Mouse (Mus musculus) kidney, adult 8-10 months (tissue): ENCODE measurements around the gene Ccdc194.

Experiments used
- DNase-seq, 2 experiments: peaks; one replicate each; pipeline ENCODE4 v3.0.0; 2022

Ccdc194 gene

DNA sequence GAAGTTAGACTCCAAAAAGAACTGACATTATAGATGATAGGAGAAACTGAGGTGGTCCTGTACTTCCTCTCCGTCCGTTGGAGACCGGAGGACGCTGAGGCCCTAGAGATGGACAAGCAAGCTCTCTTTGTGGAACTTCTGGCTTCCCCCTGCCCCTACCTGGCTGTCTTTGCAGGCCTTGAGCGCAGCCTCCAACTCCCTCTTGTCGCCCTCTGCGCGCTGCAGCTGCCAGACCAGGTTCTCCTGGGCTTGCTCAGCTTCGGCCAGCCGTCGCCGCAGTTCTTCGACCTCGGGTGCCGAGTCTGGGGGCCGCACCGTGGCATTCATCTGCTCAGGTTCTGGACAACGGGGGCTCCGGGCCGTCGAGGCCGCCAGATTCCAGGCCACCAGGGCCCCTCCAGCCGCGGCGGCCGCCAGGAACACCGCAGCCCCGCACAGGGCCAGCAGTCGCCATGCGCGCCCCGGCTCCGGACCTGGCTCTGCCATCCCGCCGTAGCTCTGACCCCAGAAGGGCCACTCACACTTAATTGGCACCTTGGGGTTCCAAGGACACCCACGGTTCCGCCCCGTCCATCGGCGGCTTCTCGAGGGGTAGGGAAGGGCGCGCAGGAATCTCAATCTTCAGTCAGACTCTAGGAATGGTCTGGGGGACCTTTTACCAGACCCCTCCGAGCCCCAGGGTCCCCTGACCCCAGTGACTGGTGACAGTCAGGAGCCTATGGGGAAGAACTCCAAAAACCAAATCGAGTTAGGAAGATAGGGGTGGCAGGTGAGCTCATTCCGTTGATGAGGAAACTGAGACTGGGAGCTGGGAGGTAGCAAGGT lies at the start of gene Ccdc194:
Ccdc194 (minus strand) TSS at position 486 of the 825 bp plus-strand sequence.
- no peak for DNase-seq

DNA sequence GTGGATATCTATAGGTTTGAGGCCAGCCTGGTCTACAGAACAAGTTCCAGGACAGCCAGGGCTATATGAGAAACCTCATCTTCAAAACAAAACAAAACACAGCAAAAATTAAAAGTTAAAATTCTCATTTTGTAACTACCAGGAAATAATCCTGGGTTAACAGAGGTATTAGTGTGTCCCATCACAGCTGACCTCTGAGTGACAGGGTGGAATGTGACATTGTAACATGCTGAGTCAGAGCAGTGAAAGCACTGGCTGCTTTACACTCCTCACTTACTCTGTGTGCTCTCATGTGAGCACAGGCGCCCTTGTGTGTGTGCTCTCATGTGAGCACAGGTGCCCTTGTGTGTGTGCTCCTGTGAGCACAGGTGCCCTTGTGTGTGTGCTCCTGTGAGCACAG lies 49.5 kb upstream of the Ccdc194 start:
- DNase-seq, result no peak

DNA sequence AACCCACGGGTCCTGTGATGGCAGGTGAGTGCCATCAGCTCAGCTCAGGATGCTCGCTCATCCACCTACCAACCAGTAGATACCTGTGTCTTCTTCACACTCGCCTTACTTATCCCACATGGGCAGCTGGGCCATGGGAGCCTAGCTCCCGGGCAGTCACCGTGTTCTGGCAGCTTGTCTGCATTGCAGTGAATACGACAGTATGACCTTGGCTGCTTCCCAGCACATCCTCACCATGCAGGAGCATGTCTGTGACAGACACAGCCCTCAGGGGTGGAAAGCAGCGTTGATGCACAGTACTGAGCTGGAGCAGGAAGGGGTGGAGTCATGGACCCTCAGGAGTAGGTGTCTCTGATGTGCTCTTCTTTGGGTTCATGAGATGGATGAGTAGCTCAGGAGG lies 48.9 kb upstream of the Ccdc194 start:
- no peak for DNase-seq

DNA sequence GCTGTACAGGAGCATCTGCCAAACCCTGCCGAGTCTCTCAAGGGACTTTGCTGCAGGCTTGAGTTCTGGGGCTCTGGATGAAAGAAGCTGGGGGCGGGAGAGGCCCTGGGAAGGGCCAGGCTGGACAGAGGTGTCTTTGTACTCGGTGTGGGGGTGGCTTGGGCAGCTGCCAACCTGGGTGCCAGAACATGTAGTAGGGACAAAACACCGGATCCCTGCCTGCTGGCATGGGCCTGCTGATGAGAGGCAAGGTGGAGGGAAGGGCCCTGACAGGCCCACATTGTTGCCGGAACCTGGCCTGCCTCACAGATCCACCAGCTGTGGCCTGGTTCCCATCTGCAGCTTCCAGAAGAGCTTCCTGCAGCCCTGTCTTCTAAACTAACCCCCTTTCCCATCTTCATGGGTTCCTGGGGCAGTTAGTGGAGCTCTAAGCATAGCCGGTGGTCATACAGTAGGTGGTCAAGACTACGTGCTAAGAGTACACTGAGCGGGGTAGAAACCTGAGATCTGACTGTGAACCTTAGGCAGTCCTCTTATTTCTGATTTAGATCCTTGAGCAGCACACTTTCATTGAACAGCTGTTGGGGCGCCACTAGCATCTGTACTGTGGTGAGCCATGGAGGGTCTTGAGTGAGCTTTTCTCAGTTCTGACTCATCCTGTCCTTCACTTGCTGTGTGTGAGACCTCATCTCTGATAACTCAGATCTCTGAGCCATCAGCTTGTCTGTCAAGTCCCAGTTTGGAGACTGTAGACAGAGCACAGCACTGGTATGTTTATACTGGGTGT lies 47.5 kb upstream of the Ccdc194 start:
- DNase-seq, result peak; percentile 69 to 73

DNA sequence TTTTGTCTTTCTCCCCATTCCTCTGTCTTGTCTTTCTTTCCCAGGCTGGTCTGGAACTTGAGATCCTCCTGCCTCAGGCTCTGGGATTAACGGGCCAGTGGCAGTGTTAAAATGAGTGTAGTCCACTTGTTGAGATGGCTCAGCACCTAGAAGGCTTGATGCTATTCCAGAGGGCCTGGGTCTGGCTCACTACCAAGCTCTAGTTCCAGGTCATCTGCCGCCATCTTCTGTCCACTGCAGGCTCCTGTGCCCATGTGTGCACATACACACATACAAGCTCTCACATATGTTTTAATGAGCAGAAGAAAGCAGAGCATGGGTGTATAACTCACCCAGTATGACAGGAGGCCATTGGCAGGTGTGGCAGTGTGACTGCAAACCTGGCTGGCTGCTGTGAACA lies 46.6 kb upstream of the Ccdc194 start:
- no peak for DNase-seq

DNA sequence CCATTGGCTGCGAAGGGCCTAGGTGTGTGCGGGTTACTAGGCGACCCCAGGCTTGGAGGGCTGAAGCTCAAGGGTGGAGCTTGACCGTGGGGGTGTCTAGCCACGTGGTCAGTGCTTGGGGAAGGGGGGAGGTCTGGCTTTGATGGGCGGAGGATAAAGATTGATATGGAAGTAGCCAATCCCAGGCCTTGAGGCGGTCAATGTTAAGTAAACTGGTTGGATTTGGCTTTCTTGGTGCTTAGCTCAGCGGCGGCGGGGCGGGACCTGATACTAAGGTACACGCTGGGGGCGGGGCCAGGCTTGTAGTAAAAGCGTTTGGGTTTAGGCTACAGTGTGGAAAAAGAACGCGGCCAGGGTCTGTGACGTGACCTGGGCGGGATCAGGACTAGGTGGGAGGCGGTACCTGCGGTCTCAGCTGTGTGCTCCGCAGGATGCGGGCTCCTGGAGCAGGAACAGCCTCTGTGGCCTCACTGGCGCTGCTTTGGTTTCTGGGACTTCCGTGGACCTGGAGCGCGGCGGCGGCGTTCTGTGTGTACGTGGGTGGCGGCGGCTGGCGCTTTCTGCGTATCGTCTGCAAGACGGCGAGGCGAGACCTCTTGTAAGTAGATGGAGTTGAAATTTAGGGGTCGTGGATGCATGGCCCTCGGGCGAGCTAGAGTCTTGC lies 44.9 kb upstream of the Ccdc194 start:
- peak; percentile 99 for DNase-seq

DNA sequence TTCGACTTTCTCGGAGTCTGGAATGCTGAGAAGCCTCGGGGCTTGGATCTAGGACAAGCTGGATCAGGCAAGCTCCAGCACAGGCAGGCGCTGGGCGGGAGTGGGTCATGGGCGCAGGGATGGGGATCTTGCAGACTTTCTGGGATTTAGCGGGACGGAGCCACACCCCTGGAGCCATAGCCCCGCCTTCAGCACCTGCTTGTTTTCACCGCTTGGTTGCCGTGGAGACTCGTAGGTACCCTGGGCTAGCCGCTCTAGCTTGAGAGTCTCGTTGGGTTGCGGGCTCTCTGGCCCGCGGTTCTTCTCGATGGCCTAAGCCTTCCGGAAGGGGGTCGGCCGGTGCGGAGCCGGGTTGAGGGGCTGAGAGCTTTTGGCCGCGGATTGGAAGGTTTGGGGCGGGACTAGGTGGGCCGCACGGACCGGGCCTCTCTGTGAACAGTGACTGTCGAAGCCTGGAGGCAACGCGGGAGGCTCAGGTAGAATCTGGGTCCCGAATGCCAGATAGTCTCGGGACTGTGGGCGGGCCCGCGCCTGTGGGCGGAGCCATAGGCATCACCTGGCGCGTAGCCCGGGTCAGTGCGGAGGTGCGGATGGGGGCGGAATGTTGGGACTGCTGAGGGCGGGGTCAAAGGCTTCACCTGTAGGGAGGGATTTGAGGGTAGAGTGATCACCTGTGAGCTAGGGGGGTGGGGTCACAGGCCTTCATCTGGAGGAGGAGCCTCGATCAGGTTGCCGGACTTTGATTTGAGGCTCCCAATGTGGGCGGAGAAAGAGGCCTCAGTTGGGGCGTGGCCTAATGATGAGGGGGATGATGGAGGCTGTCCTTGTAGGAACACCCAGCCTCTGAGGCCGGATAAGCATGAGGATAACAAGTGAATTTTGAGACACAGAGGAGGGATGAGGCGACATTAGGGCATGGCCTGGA lies 44.1 kb upstream of the Ccdc194 start:
- peak; percentile 97 to 99 for DNase-seq

DNA sequence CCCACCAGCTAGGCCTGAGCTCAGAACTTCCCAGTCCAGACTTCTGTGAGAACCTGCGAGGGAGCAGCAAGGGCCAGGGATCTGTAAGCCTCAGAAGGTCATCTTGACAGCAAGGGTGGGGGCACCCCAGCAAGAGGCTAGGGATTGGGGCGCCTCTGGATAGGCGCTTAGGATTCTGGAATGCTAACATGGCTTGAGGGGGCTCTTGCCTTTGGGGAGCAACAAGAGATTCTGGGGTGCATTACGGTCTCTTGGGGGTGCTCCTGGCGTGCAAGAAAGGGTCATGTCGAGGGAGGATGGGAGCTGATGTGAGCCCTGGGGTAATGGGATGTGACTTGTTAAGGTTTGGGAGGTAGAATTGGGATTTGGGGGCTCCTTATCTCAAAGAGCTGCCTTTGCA lies 43.4 kb upstream of the Ccdc194 start:
- DNase-seq, result peak in 1 of 2 experiments; percentile 39

DNA sequence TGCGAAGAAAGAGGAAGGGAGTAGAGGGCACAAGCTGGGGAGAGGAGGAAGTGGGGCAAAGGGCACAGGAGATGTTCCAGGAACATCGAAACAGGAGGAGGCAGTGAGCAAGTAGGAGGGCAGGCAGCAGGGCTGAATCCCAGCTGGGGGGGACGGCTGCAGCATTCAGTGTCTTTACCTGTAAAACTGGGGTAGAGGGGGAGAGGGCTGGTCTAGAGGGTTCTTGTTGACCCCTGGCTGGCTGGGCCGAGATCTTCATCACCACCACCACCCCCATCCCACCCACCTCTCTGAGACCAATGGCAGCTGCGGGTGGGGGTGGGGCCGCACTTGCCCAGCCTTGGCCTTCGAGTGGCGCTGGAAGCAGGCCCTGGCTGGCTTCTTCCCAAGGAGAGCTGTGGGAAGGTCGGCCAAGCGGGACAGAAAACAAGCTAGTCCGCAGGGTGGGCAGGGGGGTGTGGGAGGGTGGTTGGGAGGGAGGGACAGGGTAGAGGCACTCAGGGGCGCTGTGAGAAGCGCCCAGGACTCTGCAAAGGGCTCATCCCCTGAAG lies 43.0 kb upstream of the Ccdc194 start, which contains the start of gene Slc27a1:
Slc27a1 (plus strand) TSS at position 496 of the 551 bp plus-strand sequence.
- peak; percentile 87 to 92 for DNase-seq

DNA sequence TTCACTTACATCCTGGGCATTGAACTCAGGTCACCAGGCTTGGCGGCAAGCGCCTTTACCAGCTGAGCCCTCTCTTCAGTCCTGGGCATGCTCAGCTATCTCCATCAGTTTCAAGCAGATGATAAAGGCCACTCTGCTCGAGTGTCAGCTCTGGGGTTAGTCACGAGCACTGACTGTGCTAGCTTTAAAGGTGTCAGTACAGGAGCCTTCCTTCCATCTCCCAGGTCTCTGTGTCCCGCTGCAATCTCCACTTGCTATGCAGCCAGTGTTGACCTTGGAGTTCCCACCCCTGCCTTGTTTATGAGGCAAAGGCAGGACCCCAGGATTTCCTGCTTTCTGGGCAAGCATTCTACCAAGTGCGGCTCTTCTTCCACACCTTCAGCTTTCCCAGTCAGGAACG lies 42.1 kb upstream of the Ccdc194 start:
- no peak for DNase-seq

DNA sequence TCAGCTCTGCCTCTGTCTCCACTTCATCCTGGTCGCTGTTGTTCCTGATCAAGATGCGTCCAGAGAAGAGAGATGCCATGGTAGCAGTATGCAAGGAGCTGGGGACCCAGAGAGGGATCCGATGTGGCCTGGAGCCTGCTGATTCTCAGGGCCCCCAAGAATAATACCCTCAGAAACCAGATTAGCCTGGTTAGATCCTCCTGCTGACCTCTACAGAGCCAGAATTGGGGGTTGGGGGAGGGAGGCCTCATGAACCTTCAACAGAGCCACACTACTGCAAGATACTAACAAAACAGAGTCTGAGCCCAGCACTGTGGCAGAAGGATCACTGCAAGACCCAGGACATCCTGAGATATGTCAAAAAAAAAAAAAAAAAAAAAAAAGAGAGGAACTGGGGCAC lies 41.0 kb upstream of the Ccdc194 start, which contains the start of gene Nxnl1:
Nxnl1 (minus strand) TSS at position 101 of the 400 bp plus-strand sequence.
- DNase-seq, result no peak

DNA sequence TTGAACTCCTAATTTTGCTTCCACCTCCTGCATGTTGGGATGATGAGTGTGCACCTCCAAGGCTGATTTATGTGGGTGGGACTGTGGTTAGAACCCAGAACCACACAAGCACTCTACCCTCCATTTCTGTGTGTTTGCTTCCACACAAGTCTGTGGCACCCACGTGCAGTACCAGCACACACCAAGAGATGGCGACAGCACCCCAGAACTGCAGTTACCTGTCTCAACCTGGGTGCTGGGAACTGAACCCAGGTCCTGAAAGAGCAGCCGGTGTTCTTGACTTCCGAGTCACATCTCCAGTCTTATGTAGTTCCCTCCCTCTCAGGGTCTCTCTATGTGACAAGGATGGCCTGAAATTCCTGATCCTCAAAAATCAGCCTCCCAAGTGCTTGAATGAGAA lies 38.5 kb upstream of the Ccdc194 start:
- DNase-seq, result no peak

DNA sequence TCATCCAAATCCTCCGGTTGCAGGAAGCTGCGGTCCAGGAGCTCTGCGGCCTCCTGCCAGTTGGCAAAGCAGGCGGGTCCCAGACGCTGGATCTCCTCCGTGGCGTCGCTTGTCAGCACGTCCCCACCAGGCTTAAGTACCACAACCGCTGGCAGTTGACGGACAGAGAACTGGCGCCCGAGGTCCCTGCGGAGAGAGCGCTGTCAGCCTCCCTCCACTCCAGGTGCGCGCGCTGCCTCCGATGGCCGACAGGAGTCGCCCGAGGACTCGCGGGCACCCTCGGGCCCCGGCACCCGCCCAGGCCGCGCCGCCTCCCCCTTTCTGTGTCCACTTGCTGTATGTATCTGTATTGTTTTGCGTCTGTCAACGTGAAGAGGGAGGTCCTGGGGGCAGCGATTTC lies 37.2 kb upstream of the Ccdc194 start:
- DNase-seq, result peak; percentile 69 to 82

DNA sequence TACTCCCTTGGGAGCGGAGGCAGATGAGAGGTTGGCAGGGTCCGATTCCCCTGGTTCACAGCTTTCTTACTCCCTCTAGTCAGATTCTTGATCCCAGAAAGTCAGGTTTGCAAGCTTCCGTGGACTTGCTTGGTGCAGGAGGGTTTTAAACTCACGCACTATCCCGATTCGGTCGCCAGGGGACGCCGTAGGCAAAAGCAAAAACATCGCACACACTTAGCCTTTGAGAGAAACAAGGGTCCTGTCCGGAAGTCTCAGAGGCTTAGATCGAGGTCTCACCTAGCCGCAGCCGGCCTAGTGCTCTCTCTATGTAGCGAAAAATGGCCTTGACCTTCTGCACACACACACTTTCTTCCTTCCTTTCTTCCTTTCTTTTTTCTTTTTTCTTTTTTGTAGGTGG lies 35.9 kb upstream of the Ccdc194 start:
- peak in 1 of 2 experiments; percentile 73 for DNase-seq

DNA sequence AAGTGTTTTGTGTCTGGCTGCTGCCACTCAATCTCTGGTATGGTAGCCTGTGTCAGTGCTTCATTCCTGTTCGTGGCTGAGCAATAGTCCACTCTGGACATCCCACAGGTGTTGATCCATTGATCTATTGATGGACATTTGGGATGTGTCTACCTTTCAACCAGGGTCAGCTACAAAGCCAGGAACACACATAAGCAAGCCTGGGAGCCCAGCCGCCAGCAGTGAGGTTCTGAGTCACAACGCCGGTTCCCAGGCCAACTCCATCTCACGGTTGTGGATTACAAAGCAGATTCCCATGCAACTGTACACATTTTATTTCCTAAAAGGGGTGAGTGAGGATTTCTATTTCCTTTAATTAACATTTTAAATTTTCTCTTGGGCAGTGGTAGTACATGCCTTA lies 35.3 kb upstream of the Ccdc194 start:
- DNase-seq, result no peak

DNA sequence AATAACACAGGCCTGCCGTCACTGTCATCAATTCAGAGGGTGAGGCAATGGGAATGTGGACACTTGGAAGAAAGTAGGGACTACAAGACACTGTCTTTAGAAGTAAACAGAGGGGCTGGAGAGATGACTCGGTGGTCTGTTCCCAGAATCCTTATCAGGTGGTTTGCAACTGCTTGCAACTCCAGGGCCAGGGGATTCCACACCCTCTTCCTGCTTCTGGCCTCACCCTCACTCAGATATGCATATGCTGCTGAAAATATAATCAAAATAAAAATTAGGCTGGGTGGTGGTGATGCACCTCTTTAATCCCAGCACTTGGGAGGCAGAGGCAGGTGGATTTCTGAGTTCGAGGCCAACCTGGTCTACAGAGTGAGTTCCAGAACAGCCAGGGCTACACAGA lies 34.6 kb upstream of the Ccdc194 start:
- no peak for DNase-seq

DNA sequence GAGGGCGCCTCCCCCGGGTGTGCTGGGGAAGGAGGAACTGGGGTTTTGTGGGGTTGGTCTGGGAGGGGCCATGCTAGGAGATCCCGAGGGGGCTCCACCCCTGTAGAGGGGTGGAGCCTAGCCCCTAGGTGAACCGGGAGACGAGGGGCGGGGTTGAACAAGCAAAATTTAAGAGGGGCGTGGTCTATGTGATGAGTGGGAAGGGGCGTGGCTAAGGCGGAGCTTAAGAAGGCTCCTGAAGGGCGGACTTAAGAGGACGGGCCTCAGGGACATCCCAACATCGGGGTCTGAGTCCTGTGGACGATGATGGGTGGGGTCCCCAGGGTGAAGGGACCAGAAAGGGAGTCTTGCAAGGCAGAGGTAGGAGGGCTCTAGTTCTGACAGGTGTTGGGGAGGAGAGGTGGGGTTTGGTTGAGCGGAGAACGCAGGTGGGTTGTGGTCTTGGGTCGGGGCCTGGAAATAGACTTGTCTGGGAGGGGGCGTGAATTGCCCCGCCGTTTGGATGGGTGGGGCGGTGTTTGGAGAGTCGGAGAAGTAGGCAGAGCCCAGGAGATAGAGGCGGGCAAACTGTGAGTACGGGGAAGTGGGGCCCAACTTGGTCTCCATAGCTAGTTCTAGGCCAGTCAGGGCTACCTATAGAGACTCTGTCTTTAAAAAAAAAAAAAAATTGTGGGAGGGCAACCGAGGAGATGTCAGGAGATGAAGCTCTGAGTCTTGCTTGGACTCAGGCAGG lies 33.6 kb upstream of the Ccdc194 start:
- peak; percentile 86 to 87 for DNase-seq

DNA sequence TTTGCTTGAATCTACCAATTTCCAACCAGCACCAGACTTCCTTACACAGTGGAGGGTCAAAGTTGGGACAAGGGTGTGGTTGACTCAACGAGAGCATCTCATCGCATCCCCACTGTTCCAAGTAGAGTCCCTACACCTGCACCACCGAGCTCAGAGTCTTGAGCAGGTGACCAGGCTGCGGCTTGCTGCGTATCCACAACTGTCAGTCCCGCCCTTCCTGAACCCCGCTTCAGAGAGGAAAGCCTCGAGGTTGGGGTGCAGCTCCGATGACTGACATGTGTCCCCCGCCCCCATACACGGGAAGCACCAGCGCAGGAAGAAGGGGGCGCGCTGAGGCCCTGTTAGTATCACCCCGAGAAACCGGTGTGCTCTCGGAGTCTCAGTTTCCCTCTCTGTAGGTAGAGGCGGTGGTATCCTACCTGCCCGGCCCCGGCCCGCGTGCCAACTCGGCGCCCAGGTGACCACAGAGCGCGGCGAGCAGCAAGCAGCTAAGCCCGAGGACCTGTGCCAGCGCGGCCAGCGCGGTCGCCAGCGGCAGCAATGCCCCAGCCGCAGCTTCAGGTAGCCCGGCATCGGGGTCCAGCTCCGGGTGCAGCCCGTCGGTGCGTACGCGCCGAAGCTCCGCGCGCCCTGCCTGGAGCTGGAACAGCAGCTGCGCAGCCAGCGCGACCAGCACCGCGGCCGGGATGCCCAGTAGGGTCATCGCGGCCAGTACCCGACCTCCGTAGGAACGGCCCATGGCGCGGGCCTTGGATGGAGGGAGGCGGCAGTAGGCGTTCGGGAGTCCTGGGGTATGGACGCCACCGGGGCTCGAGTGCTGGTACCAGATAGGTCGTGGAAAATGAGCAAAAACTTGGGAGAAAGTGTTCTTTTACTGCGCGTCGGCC lies 32.8 kb upstream of the Ccdc194 start, which contains the start of gene Tmem221:
Tmem221 (minus strand) TSS at position 801 of the 887 bp plus-strand sequence.
- DNase-seq, result no peak

DNA sequence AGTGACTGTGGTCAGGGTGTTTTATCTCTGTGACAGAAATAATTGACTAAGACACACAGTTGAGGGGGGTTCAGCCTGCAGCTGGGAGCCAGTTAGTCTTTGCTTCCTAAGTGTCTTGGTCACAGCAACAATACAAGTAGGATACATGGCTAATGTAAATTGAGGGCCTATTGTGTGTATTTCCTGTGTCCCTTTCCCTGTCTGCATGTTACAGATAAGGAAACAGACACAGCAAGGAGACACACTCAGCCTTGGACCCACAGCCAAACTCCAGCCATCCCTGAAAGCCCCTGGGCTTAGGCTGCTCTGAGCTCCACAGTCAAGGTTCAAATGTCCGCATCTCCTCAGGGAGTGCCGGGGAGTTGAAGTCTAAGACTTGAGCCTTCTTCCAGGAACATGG lies 29.1 kb upstream of the Ccdc194 start:
- no peak for DNase-seq

DNA sequence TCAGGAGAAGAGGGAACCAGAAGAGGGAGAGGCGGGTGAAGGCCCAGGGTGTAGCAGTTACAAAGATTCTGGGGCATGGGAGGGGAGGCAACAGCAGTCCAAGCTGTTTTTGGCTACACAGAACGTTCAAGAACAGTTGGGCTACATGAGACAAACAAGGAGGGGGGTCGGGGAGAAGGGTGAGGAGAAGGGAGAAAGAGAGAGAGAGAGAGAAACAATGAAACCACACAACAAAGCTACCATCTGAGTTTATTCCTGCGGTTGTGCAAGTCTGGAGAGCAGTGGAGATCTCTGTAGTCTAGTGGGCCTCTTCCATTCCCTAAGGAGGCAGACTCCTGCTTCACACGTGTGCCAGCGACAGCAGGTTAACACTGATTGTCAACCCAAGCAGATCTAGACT lies 28.5 kb upstream of the Ccdc194 start:
- DNase-seq, result no peak
